Mouse (Mus musculus) lung, adult 2 months (tissue): Measurements from ENCODE around the gene Mesp1.

Experiments used
- CTCF ChIP-seq: fragments of 200-500 bp; IDR thresholded peaks from 2 replicates; pipeline ENCODE4 v1.5.1; 2011; ENCODE audit warnings: mild to moderate bottlenecking, low read length, control low read depth; ENCODE audit not compliant: insufficient read depth
- POLR2A ChIP-seq: fragments of 200-500 bp; IDR thresholded peaks from 2 replicates; pipeline ENCODE4 v1.6.1; 2011; ENCODE audit warnings: low read depth, mild to moderate bottlenecking, control low read depth, low read length, borderline replicate concordance; ENCODE audit errors: extremely low read depth

DNA sequence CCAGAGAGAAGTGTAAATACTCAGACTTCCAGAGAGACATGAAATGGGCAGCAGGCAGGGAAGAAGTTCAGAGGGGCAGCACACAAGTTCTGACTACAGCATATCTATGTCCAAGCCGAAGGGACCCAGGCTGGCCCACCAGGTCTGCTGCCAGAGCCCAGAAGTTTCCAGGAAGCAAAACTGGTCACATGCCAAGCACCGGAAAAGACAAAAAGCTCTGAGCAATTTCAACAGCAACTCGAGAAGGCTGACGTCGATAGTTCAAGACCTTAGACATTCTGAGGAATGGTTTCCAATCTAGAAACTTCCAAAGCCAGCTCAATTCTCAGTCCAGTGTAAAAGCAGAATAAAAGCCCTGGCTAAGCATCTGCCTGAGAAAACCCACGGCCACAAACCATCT is 38.0 kb upstream of the Mesp1 start:
- TF ChIP-seq POLR2A, result no peak
- no peak for TF ChIP-seq CTCF
